Mouse (Mus musculus): Measurements from ENCODE around the gene Coil. TPM values are rescaled to one million over a fixed set of nuclear protein-coding genes. Genes with fewer than 3 reads are reported as not detected.

Gene Coil
- 4.1 and 4.6 TPM in 2 replicates for polyA plus RNA-seq (2015; fragmentation: Nextera tagmentation; extraction: Ambion mirVana)

DNA sequence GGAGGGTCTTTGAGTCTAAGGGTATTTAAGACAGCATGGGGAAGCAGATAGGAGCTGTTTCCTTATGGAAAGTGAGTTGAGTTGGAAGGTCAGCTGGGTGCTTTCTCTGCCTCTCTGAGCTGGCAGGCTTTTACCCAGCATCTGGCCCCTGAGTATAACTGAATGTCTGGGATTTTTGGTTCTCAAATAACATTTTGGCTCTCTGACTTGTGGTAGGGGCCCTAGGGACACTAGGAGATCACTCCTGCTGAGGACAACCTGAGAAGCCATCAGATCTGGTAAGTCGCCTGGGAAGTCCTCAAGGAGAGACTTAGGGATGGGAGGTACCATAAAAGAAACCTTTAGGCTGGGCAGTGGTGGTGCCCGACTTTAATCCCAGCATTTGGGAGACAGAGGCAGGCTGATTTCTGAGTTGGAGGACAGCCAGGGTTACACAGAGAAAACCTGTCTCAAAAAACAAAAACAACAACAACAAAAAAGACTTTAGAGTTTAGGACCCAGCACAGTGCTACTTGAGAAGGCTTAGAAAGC is at the start of gene Coil:
Gene Coil, plus strand, starts transcription at position 51 of the 531 bp plus-strand sequence.
- H3K4me1 ChIP-seq (replicated peaks; ENCODE audit: control insufficient read depth, insufficient read depth, low read length), result peaks cover 4% of the 10 kb centered on the region; the same call in 1 of the 2 replicates
- ATAC-seq, result no peak
- no peak within 1 kb of the TSS for H3K4me2 ChIP-seq (replicated peaks; ENCODE audit: low read depth)
- WGBS, result 40% methylated on average over 2 of the region's 2 CpGs
- H3K27me3 ChIP-seq (replicated peaks; ENCODE audit: control insufficient read depth, insufficient read depth, low read length), result 0 out of 2 replicates have a peak, but pooled peaks cover 4% of the 10 kb centered on the region
- no peaks in the 10 kb centered on the region for H3K9me3 ChIP-seq (ENCODE audit: control insufficient read depth)
- no peak for TF ChIP-seq CTCF (IDR thresholded peaks at IDR 0.05; ENCODE audit: low read depth)
- no peak within 1 kb of the TSS for H3K27ac ChIP-seq (ENCODE audit: low read depth, low read length)
- no peak within 1 kb of the TSS for H3K9ac ChIP-seq (ENCODE audit: low read depth, low read length)
- no peak within 1 kb of the TSS for H3K4me3 ChIP-seq (ENCODE audit: low read depth, low read length)
- H3K36me3 ChIP-seq (ENCODE audit: control insufficient read depth, insufficient read depth), result no peaks in the 10 kb centered on the region

DNA sequence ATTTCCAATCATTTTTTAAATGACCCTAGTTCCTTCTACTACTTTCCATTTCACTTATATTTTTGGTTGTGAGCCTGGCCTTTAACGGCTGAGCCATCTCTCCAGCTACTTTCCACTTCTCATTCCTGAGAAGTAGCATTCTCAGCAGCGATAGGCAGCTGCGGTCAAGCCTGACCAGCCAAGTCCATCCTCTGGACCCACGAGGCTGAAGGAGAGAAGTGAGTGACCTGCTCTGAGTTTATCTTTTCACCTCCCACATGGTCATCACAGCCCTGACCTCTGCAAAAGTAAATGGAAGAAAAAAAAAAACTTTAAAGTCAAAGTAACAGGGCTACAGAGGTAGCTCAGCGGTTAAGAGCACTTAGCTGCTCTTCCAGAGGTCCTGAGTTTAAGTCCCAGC is 43.5 kb upstream of the Coil start:
- Histone ChIP-seq H3K36me3 (ENCODE audit: control insufficient read depth, insufficient read depth) (peaks cover 67% of the 10 kb centered on the region), H3K9ac (ENCODE audit: low read depth, low read length) (no peak overlapping the region), H3K9me3 (ENCODE audit: control insufficient read depth) (no peaks in the 10 kb centered on the region), H3K4me2 (replicated peaks; ENCODE audit: low read depth) (no peak overlapping the region), H3K27me3 (replicated peaks; ENCODE audit: control insufficient read depth, insufficient read depth, low read length) (no peaks in the 10 kb centered on the region), H3K4me3 (ENCODE audit: low read depth, low read length) (no peak overlapping the region), H3K27ac (ENCODE audit: low read depth, low read length) (no peak overlapping the region), H3K4me1 (replicated peaks; ENCODE audit: control insufficient read depth, insufficient read depth, low read length) (no peaks in the 10 kb centered on the region)
- WGBS, result 92% methylated on average over 5 of the region's 5 CpGs
- no peak for TF ChIP-seq CTCF (IDR thresholded peaks at IDR 0.05; ENCODE audit: low read depth)
- ATAC-seq, result no peak

DNA sequence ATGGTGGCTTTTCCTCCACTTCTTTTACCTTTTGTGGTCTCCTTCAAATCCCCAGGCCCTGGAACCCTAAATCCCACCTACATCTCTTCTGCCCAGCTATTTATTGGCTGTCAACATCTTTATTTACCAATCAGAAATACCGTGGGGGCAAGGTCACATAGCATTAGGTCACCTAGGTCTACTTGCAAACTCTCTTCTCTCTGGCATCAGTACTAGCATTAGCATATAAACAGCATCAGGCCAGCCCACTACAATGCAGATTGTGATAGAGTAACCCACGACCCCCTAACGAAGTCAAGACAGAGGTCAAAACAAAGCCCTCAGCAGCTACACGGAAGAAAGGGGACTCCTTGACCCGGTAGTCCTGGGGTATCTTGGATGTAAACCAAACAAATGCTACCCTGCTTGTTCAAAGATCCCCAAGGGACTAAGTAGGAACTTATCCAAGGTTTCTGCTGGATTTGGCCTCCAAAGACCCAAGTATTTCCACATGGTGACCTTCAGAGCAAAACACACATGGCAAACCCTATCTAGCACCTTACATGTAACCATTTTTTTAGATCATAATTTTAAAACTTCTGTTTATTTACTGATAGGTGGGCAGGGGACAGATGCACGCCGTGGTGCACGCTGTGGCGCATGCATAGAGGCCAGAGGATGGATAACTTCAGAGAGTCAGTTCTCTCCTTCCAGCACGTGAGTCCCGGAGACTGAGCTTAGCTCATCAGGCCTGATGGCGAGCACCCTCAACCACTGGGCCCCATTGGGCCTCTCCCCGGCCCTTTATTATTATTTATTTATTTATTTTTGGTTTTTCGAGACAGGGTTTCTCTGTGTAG is 38.1 kb upstream of the Coil start:
- TF ChIP-seq CTCF (IDR thresholded peaks at IDR 0.05; ENCODE audit: low read depth), result no peak
- Histone ChIP-seq H3K36me3 (ENCODE audit: control insufficient read depth, insufficient read depth) (peaks cover 76% of the 10 kb centered on the region), H3K4me2 (replicated peaks; ENCODE audit: low read depth) (no peak overlapping the region), H3K27me3 (replicated peaks; ENCODE audit: control insufficient read depth, insufficient read depth, low read length) (no peaks in the 10 kb centered on the region), H3K9ac (ENCODE audit: low read depth, low read length) (no peak overlapping the region), H3K27ac (ENCODE audit: low read depth, low read length) (no peak overlapping the region), H3K9me3 (ENCODE audit: control insufficient read depth) (no peaks in the 10 kb centered on the region), H3K4me3 (ENCODE audit: low read depth, low read length) (no peak overlapping the region), H3K4me1 (replicated peaks; ENCODE audit: control insufficient read depth, insufficient read depth, low read length) (no peaks in the 10 kb centered on the region)
- no peak for ATAC-seq
- 87% methylated on average over 14 of the region's 14 CpGs for WGBS

DNA sequence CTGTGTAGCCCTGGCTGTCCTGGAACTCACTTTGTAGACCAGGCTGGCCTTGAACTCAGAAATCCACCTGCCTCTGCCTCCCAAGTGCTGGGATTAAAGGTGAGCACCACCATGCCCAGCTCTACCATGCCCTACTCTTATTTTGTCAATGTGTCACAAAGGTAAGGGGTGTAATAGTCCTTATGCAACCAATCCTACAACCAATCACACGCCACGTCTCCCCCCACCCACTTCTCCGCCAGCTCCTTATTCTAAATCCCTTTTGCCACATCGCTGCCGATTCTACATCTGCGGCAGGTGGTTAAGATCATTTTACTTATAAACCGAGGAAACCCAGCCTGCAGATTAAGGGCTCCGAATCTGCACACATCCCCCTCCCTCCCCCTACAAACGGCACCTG is 37.0 kb upstream of the Coil start:
- WGBS, result 91% methylated on average over 9 of the region's 9 CpGs
- H3K4me3 ChIP-seq (ENCODE audit: low read depth, low read length), result no peak overlapping the region
- H3K9ac ChIP-seq (ENCODE audit: low read depth, low read length), result no peak overlapping the region
- no peaks in the 10 kb centered on the region for H3K27me3 ChIP-seq (replicated peaks; ENCODE audit: control insufficient read depth, insufficient read depth, low read length)
- peaks cover 65% of the 10 kb centered on the region for H3K36me3 ChIP-seq (ENCODE audit: control insufficient read depth, insufficient read depth)
- no peak for TF ChIP-seq CTCF (IDR thresholded peaks at IDR 0.05; ENCODE audit: low read depth)
- no peak overlapping the region for H3K27ac ChIP-seq (ENCODE audit: low read depth, low read length)
- no peak for ATAC-seq
- H3K4me2 ChIP-seq (replicated peaks; ENCODE audit: low read depth), result no peak overlapping the region
- no peaks in the 10 kb centered on the region for H3K4me1 ChIP-seq (replicated peaks; ENCODE audit: control insufficient read depth, insufficient read depth, low read length)
- H3K9me3 ChIP-seq (ENCODE audit: control insufficient read depth), result no peaks in the 10 kb centered on the region

DNA sequence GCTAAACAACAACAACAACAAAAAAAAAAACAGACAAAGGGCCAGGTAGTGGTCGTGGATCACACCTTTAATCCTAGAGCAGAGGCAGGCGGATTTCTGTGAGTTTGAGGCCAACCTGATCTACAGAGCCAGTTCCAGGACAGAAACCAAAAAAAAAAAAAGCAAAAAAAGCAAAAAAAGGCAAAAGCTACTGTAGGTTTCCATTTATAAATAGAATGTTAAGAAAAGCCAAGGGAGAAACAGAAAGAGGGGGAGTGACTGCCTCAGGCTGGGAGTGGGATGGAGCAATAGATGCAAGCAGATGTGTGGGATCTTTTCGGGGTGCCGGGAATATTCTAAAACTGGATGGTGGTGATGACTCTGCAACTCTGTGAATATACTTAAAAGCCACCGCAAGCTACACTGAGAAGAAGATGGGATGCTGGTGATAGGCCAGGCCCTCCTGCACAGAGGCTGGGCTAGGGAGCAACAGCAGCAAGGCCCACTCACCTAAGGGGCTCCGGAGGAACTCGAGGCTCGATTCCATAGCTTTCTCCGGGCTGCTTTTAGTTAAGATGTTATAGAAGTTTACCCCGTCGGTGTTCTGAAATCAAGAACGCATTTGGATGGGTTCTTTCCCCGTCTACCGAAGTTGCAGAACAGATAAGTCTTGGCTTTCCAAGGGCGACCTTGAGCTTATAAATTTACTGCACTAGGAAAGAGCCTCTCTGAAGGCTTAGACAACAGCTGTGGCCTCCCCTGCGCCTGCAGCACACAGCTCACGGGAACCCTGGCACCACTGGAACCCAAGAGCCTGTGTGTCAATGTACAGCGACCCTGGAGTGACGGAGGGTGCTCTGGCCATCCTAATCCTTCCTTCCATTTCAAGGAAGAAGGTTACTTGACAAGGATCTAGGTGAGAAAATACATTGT is 35.7 kb upstream of the Coil start:
- no peak overlapping the region for H3K9ac ChIP-seq (ENCODE audit: low read depth, low read length)
- H3K27me3 ChIP-seq (replicated peaks; ENCODE audit: control insufficient read depth, insufficient read depth, low read length), result no peaks in the 10 kb centered on the region
- 93% methylated on average over 19 of the region's 19 CpGs for WGBS
- H3K36me3 ChIP-seq (ENCODE audit: control insufficient read depth, insufficient read depth), result peaks cover 55% of the 10 kb centered on the region
- ATAC-seq, result no peak
- no peak overlapping the region for H3K4me3 ChIP-seq (ENCODE audit: low read depth, low read length)
- no peaks in the 10 kb centered on the region for H3K9me3 ChIP-seq (ENCODE audit: control insufficient read depth)
- H3K4me1 ChIP-seq (replicated peaks; ENCODE audit: control insufficient read depth, insufficient read depth, low read length), result no peaks in the 10 kb centered on the region
- H3K27ac ChIP-seq (ENCODE audit: low read depth, low read length), result no peak overlapping the region
- TF ChIP-seq CTCF (IDR thresholded peaks at IDR 0.05; ENCODE audit: low read depth), result no peak
- H3K4me2 ChIP-seq (replicated peaks; ENCODE audit: low read depth), result no peak overlapping the region

DNA sequence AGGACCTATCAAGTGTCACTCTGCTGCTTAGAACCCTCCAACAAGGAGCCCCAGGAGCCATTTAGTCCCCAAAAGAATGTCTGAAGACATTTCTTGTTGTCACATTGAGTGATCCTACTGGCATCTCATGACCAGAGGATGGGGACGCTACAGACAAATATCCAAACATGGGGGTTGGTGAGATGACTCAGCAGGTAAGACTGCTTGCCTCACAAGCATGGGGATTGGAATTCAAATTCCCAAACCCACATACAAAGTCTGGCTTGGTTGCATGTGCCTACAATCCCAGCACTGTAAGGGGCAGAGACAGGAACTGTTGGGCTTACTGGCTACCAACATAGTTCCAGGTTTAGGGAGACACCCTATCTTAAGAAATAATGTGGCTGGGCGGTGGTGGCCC is 32.2 kb upstream of the Coil start:
- no peak for ATAC-seq
- H3K36me3 ChIP-seq (ENCODE audit: control insufficient read depth, insufficient read depth), result peaks cover 54% of the 10 kb centered on the region
- H3K9me3 ChIP-seq (ENCODE audit: control insufficient read depth), result no peaks in the 10 kb centered on the region
- no peak overlapping the region for H3K4me3 ChIP-seq (ENCODE audit: low read depth, low read length)
- no peak overlapping the region for H3K9ac ChIP-seq (ENCODE audit: low read depth, low read length)
- H3K27me3 ChIP-seq (replicated peaks; ENCODE audit: control insufficient read depth, insufficient read depth, low read length), result no peaks in the 10 kb centered on the region
- H3K4me1 ChIP-seq (replicated peaks; ENCODE audit: control insufficient read depth, insufficient read depth, low read length), result no peaks in the 10 kb centered on the region
- H3K27ac ChIP-seq (ENCODE audit: low read depth, low read length), result no peak overlapping the region
- TF ChIP-seq CTCF (IDR thresholded peaks at IDR 0.05; ENCODE audit: low read depth), result no peak
- WGBS, result 90% methylated on average over 2 of the region's 2 CpGs
- H3K4me2 ChIP-seq (replicated peaks; ENCODE audit: low read depth), result no peak overlapping the region
